Mouse (Mus musculus) cerebellum, adult 2 months (tissue): ENCODE data around the gene Zfp791.

Experiments used
- CTCF ChIP-seq: fragments of 200-500 bp; IDR thresholded peaks from 2 replicates; pipeline ENCODE4 v1.5.1; 2011; ENCODE audit warnings: low read depth, mild to moderate bottlenecking, control low read depth, low read length, moderate library complexity, borderline replicate concordance; ENCODE audit not compliant: insufficient read depth
- POLR2A ChIP-seq: fragments of 200-500 bp; IDR thresholded peaks from 2 replicates; pipeline ENCODE4 v1.6.1; 2011; ENCODE audit warnings: low read length, control low read depth, borderline replicate concordance; ENCODE audit not compliant: insufficient read depth

GRCm38 (mm10) chr8:85119052-85119981 is 3.6 kb downstream of the Zfp791 start:
- TF ChIP-seq CTCF (peak; percentile 1; the same call in 1 of the 2 replicates), POLR2A (peak; percentile 29; the same call in 1 of the 2 replicates)
